Mouse (Mus musculus): ENCODE measurements around the gene Grm4.

DNA sequence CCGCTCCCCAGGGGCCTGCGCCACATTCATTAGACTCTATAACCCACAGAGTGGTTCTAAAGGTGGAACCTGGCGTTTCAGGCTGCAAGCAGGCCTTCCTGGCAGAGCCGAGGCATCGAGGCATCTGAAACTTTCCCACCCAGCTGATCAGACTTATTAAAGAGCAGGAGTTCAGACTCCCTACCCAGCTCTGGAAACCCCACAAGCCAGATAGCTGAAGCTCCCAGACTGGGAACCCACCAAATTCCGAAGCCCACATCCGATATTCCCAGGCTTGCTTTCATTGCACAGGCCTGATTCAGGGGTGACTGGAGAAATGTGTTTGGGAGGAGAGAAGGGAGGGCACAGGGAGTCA is 13.6 kb downstream of the Grm4 start:
- TF ChIP-seq POLR2A (IDR thresholded peaks at IDR 0.05; ENCODE audit: control insufficient read depth, low read depth, low read length): no peak
- TF ChIP-seq CTCF (IDR thresholded peaks at IDR 0.05; ENCODE audit: control insufficient read depth, insufficient read depth, insufficient replicate concordance, low read depth, low read length): no peak
